Mouse (Mus musculus): Measurements from ENCODE around the gene Eva1a.

- TF ChIP-seq CTCF (IDR thresholded peaks at IDR 0.05; ENCODE audit: low read depth, low read length) = no peak
- no peak for TF ChIP-seq POLR2A (IDR thresholded peaks at IDR 0.05; ENCODE audit: extremely low read depth, insufficient read depth, low read length)
Observed at GRCm38 (mm10) chr6:82132876-82133591, 92.2 kb downstream of the Eva1a start.
